Mouse (Mus musculus) megakaryocyte, embryonic 14.5 days (primary cell): ENCODE results near the gene Ypel2.

Experiments
- FLI1 ChIP-seq: IDR thresholded peaks from 2 replicates; pipeline ENCODE4 v1.6.1; 2012; ENCODE audit warnings: low read length, inconsistent platforms, mixed read lengths
- GATA1 ChIP-seq: IDR thresholded peaks from 3 replicates; pipeline ENCODE4 v1.6.1; 2012; ENCODE audit warnings: mixed read lengths, low read length, inconsistent platforms, borderline replicate concordance

DNA sequence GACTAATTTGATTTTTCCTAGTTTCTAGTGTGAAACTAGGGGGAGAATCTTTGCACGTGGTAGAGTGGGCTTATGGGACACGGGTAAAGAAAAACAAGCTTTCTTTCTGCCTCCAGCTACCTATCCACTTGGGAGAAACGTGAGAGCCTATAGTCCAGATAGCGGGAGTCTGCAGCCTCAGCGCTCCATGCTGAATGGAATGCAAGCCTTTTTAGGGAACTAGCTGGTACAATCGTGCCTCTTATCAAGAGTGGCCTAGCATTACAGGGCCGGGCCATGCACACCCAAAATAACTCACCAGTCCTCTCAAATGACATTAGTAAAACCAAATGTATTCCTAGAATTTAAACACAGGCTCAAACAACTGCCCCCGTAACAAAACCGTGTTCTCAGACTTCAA is 98.4 kb downstream of the Ypel2 start:
- TF ChIP-seq GATA1 (no peak), FLI1 (no peak)
